Mouse (Mus musculus) stomach, embryonic 16.5 days (tissue): ENCODE data around the gene Flii. TPM values are rescaled to one million over a fixed set of nuclear protein-coding genes. Genes with fewer than 3 reads are reported as not detected.
A peak's percentile ranks its signal among the peaks of the same experiment; 100 is the strongest.

Source experiments
- ATAC-seq: fragments of 200-750 bp; cut with Nextera tagmentation; 2 replicates; pipeline ENCODE4 v1.8.0; 2017; ENCODE audit warnings: moderate number of reproducible peaks, moderate TSS enrichment; ENCODE audit not compliant: insufficient read depth, low FRiP score
- H3K27ac ChIP-seq: fragments of 300-500 bp; sonication (generic); 2 replicates; pipeline ENCODE4 v1.5.1; 2014; ENCODE audit warnings: low read length
- H3K27me3 ChIP-seq: fragments of 300-500 bp; sonication (generic); 2 replicates; pipeline ENCODE4 v1.6.1; 2014; ENCODE audit warnings: low read length, control low read depth, mixed read lengths; ENCODE audit not compliant: control insufficient read depth, insufficient read depth
- H3K36me3 ChIP-seq: fragments of 300-500 bp; sonication (generic); 2 replicates; pipeline ENCODE4 v1.6.1; 2014; ENCODE audit warnings: low read length; ENCODE audit not compliant: control insufficient read depth, insufficient read depth
- H3K4me1 ChIP-seq: fragments of 300-500 bp; sonication (generic); 2 replicates; pipeline ENCODE4 v1.6.1; 2014; ENCODE audit warnings: low read length, control low read depth, mixed read lengths; ENCODE audit not compliant: control insufficient read depth, insufficient read depth
- H3K4me2 ChIP-seq: fragments of 300-500 bp; sonication (generic); 2 replicates; pipeline ENCODE4 v1.6.1; 2014; ENCODE audit warnings: low read depth, low read length, mixed read lengths
- H3K4me3 ChIP-seq: fragments of 300-500 bp; sonication (generic); replicated peaks from 2 replicates; pipeline ENCODE4 v1.5.1; 2014; ENCODE audit warnings: mild to moderate bottlenecking, low read length
- H3K9ac ChIP-seq: fragments of 300-500 bp; sonication (generic); 2 replicates; pipeline ENCODE4 v1.6.1; 2014; ENCODE audit warnings: low read length
- H3K9me3 ChIP-seq: fragments of 300-500 bp; sonication (generic); replicated peaks from 2 replicates; pipeline ENCODE4 v1.6.1; 2016; ENCODE audit warnings: low read length, control low read depth; ENCODE audit not compliant: control insufficient read depth
- WGBS: fragments of 180-500 bp; shearing (Covaris S2); extraction: QIAGEN DNeasy Blood & Tissue Kit; methylation state at CpG from one replicate; pipeline ENCODE4 v1.1.7; 2014; 5-methylcytosine and 5-hydroxymethylcytosine counted together
- polyA plus RNA-seq: library from polyadenylated mRNA; unstranded; fragments of >200 nt; fragmentation: Nextera tagmentation; extraction: Ambion mirVana; gene quantifications from 2 replicates; pipeline ENCODE4 v1.2.1, GENCODE M21; 2015

Gene Flii
- polyA plus RNA-seq, 1 experiment from 2014 or later: 87.7 TPM

- peak; percentile 92 for ATAC-seq
- Histone ChIP-seq H3K27me3 (no peaks in the 10 kb centered on the region), H3K27ac (peak within 1 kb of the TSS; percentile 89), H3K4me1 (peaks cover 22% of the 10 kb centered on the region), H3K4me2 (peak within 1 kb of the TSS; percentile 67), H3K36me3 (peaks cover 13% of the 10 kb centered on the region; the same call in 1 of the 2 replicates), H3K9ac (peak within 1 kb of the TSS; percentile 94), H3K9me3 (no peaks in the 10 kb centered on the region), H3K4me3 (peak within 1 kb of the TSS; percentile 90)
- WGBS: under 1% methylated on average over 44 of the region's 44 CpGs
Measured at GRCm38 (mm10) chr11:60728260-60728761, 1.2 kb upstream of the Flii start, which contains the start of gene Mief2. TSS of gene Mief2 (plus strand) at chr11:60728398.

- Histone ChIP-seq H3K4me3 (peak overlapping the region; percentile 90), H3K36me3 (peaks cover 15% of the 10 kb centered on the region; the same call in 1 of the 2 replicates), H3K27me3 (no peaks in the 10 kb centered on the region), H3K4me1 (peaks cover 22% of the 10 kb centered on the region), H3K9ac (peak overlapping the region; percentile 94), H3K27ac (peak overlapping the region; percentile 89), H3K4me2 (peak overlapping the region; percentile 67), H3K9me3 (no peaks in the 10 kb centered on the region)
- ATAC-seq: peak; percentile 3
- WGBS: 5% methylated on average over 12 of the region's 12 CpGs
Measured at GRCm38 (mm10) chr11:60727392-60728140, 503 bp upstream of the Flii start.

DNA sequence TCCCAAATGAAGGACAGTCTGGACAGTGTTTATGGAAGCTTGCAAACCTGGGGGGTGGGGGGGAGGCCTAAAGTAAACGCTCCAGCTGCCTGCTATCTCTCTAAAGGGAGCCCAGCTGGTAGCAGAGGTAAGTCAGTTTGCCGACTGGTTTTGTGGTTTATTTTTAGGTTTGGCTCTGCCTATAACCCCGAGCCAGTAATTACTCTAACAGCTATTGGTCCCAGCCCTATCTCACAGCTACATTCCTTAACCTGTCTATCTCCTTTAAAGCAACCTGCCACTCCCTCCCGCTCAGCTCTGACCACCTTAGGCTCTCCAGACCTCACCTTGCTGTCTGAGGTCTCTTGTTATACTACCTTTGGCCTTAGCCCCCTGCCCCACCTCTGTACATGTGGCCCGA is 7.8 kb downstream of the Flii start:
- Histone ChIP-seq H3K4me3 (no peak overlapping the region), H3K27ac (no peak overlapping the region), H3K4me2 (no peak overlapping the region), H3K9me3 (no peaks in the 10 kb centered on the region), H3K4me1 (no peaks in the 10 kb centered on the region), H3K36me3 (peaks cover 50% of the 10 kb centered on the region), H3K27me3 (no peaks in the 10 kb centered on the region), H3K9ac (no peak overlapping the region)
- 40% methylated on average over 5 of the region's 5 CpGs for WGBS
- ATAC-seq: no peak

DNA sequence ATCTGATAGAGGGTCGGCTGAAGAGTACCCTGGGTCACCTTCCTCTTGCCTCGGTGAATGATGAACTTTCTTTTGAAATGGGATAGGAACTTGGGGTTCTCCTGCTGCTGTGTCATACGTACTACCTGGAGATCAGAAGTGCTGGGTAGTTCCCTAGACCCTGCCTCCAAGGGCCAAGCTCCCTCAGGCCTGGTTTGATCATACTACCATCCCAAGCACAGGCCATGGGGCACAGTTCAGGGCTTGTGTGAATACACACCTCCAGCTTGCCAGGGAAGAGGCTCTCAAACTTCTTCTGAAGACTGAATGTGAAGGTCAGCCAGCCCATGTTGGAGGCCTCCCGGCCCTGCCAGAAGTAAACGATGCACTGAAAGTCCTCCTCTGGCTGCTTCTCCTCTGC is 11.2 kb downstream of the Flii start:
- Histone ChIP-seq H3K9ac (no peak overlapping the region), H3K9me3 (no peaks in the 10 kb centered on the region), H3K27me3 (no peaks in the 10 kb centered on the region), H3K4me3 (no peak overlapping the region), H3K36me3 (peaks cover 49% of the 10 kb centered on the region), H3K4me1 (no peaks in the 10 kb centered on the region), H3K27ac (no peak overlapping the region), H3K4me2 (no peak overlapping the region)
- WGBS: 86% methylated on average over 5 of the region's 5 CpGs
- no peak for ATAC-seq

DNA sequence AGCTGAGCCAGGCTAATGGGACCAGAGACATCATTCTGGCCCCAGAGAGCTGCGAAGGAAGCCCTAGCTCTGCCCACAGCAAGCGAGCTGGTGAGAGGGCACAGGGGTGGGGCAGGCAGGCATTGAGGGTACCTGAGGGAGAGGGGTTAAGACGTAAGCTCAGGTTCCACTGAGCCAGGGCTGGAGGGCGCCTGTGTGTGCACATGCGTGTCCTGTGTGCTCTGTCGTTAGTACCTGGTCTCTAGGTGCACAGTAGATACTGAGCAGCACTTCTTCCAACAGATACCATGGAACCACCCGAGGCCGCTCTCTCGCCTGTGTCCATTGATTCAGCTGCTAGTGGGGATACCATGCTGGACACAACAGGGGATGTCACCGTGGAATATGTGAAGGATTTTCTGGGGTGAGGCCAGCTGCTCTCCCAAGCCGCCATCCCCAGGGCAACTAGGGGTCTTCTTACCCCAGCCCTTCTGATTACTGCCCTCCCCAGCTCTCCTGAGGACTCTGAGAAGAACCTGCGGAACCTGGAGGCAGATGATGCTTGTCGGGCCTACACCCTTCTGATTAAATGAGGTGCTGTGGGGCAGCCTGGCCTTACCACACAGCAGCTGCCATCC is 14.3 kb downstream of the Flii start:
- H3K36me3 ChIP-seq: peaks cover 52% of the 10 kb centered on the region
- no peak overlapping the region for H3K9ac ChIP-seq
- no peaks in the 10 kb centered on the region for H3K4me1 ChIP-seq
- ATAC-seq: no peak
- H3K4me2 ChIP-seq: no peak overlapping the region
- H3K27ac ChIP-seq: no peak overlapping the region
- WGBS: 90% methylated on average over 13 of the region's 13 CpGs
- H3K27me3 ChIP-seq: no peaks in the 10 kb centered on the region
- no peak overlapping the region for H3K4me3 ChIP-seq
- H3K9me3 ChIP-seq: no peaks in the 10 kb centered on the region

DNA sequence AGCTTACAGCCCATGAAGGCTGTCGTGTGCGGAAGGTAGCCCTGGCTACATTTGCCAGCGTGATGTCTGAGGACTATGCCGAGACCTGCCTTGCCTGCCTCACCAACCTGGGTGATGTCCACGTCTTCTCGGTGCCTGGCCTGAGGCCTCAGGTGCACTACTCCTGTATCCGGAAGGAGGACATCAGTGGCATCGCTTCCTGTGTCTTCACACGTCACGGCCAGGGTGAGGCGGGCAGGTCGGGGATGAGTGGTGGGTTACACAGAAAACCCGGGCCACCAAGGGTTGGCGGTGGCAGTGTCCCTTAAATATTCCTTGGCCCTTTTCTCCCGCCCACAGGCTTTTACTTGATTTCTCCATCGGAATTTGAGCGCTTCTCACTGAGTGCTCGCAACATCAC is 15.0 kb downstream of the Flii start:
- Histone ChIP-seq H3K4me2 (no peak overlapping the region), H3K9me3 (no peaks in the 10 kb centered on the region), H3K36me3 (peaks cover 51% of the 10 kb centered on the region), H3K4me3 (no peak overlapping the region), H3K9ac (no peak overlapping the region), H3K27ac (no peak overlapping the region), H3K27me3 (no peaks in the 10 kb centered on the region), H3K4me1 (peaks cover 5% of the 10 kb centered on the region; the same call in 1 of the 2 replicates)
- no peak for ATAC-seq
- WGBS: 93% methylated on average over 18 of the region's 18 CpGs

DNA sequence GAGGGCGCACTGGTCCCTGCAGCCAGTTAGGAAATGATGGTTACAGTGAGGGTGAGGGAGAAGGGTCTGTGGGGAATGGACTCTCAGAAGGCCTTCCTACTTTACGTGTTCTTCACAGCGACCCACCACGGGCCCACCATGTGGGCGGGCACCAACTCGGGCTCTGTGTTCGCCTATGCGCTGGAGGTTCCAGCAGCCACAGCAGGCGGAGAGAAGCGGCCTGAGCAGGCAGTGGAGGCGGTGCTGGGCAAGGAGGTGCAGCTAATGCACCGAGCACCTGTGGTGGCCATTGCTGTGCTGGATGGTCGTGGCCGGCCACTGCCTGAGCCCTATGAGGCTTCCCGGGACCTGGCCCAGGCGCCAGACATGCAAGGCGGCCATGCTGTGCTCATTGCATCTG is 15.8 kb downstream of the Flii start:
- H3K27me3 ChIP-seq: no peaks in the 10 kb centered on the region
- H3K4me2 ChIP-seq: no peak overlapping the region
- H3K4me3 ChIP-seq: no peak overlapping the region
- H3K9me3 ChIP-seq: no peaks in the 10 kb centered on the region
- H3K27ac ChIP-seq: no peak overlapping the region
- no peak for ATAC-seq
- H3K36me3 ChIP-seq: peaks cover 42% of the 10 kb centered on the region
- H3K4me1 ChIP-seq: peaks cover 5% of the 10 kb centered on the region; the same call in 1 of the 2 replicates
- WGBS: 92% methylated on average over 17 of the region's 17 CpGs
- H3K9ac ChIP-seq: no peak overlapping the region

GRCm38 (mm10) chr11:60709481-60710465 is 17.3 kb downstream of the Flii start:
- WGBS: 90% methylated on average over 45 of the region's 45 CpGs
- Histone ChIP-seq H3K4me3 (no peak overlapping the region), H3K9ac (no peak overlapping the region)

More at GRCm38 (mm10) chr11:60709481-60710465, 17.3 kb downstream of the Flii start:
- ATAC-seq: no peak
- no peak overlapping the region for H3K27ac ChIP-seq
- no peaks in the 10 kb centered on the region for H3K9me3 ChIP-seq
- no peak overlapping the region for H3K4me2 ChIP-seq
- no peaks in the 10 kb centered on the region for H3K27me3 ChIP-seq
- peaks cover 5% of the 10 kb centered on the region; the same call in 1 of the 2 replicates for H3K4me1 ChIP-seq
- H3K36me3 ChIP-seq: peaks cover 42% of the 10 kb centered on the region
